Mouse (Mus musculus) right cerebral cortex, postnatal 25 days (tissue): Measurements from ENCODE around the gene Stub1.

Source experiments
- DNase-seq: peaks from one replicate; pipeline ENCODE4 v3.0.0; 2022

Gene Stub1

GRCm38 (mm10) chr17:25835816-25836215 is 2.6 kb upstream of the Stub1 start:
- DNase-seq: no peak

GRCm38 (mm10) chr17:25835301-25835700 is 2.1 kb upstream of the Stub1 start:
- no peak for DNase-seq

DNA sequence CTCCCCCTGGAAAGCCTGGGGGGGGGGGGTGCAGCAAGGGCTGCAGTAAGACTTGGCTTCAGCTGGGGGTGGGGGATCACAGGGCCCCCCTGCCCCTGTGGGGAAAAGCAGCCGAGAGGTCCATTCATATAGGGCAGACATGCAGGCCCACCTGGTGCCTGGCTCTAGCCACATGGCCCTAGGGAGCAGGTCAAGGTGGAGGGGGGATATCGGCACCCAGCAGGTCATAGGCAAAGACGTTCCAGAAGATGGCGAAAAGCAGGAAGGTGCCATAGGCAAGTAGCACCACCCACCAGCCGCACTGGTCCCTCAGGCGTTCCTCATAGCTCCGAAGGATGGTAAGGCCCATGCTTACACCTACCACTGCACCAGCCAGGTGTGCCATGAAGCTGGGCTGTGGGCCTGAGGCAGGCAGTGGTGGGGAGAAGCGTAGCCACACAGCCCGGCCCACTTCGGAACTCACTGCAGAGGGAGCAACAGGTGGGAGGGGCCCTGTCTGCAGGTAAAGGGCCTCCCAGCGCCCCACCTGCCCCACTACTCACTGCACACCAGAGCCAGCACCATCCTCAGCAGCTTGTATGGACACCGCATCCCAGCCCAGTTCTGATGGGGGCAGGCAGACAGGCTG is 1.5 kb upstream of the Stub1 start:
- DNase-seq: no peak

- no peak for DNase-seq
These were observed 874 bp upstream of the Stub1 start for GRCm38 (mm10) chr17:25833961-25834594.

- peak; percentile 98 for DNase-seq
These were observed 541 bp downstream of the Stub1 start for GRCm38 (mm10) chr17:25832436-25833290.

- DNase-seq: no peak
These were observed 1.5 kb downstream of the Stub1 start for GRCm38 (mm10) chr17:25831451-25832281.

DNA sequence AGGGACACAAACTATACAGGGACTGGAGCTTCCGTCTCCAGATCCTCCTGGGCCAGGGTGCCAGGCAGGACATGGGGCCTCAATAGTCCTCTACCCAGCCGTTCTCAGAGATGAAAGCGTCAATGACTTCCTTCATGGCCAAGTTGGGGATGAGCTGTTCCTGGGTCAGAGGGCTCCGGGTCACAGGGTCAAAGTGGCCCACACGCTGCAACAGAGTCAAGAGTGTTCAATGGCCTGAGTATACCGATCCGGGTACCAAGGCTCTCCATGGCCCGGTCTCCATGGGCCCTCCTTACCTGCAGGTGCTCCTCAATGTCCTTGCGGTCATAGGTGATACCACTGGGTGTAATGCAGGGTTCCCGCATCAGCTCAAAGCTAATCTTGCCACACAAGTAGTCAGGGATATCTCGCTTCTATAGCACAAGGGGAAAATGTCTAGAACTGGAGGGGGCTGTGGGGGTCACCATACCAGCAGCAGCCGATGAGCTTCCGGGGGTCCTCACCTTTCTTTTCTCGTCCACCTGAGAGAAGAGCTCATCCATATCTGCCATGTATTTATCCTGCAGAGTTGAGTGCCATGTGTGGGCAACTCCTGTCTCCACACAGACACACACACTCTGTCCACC is 2.3 kb downstream of the Stub1 start:
- no peak for DNase-seq

GRCm38 (mm10) chr17:25830200-25830753 is 2.9 kb downstream of the Stub1 start:
- no peak for DNase-seq

DNA sequence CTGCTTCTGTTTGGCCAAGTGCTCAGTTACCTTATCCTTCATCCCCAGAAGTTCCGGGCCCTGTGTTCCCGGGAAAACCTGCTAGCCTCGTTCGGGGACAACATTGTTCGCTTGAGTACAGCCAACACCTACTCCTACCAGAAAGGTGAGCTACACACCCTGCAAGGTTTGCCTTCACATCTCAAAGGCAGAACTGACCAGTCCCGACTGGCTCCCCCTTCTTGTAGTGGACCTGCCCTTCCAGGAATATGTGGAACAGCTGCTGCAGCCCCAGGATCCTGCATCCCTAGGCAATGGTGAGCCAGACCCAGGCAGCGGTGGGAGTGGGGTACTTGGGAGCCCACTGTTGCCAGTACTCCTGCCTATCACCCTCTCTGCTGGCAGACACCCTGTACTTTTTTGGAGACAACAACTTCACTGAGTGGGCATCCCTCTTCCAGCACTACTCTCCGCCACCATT is 3.6 kb downstream of the Stub1 start:
- DNase-seq: no peak

GRCm38 (mm10) chr17:25828712-25829557 is 4.3 kb downstream of the Stub1 start, which contains the start of gene Jmjd8:
Gene Jmjd8, plus strand, starts transcription at chr17:25828867.
- peak; percentile 86 for DNase-seq

DNA sequence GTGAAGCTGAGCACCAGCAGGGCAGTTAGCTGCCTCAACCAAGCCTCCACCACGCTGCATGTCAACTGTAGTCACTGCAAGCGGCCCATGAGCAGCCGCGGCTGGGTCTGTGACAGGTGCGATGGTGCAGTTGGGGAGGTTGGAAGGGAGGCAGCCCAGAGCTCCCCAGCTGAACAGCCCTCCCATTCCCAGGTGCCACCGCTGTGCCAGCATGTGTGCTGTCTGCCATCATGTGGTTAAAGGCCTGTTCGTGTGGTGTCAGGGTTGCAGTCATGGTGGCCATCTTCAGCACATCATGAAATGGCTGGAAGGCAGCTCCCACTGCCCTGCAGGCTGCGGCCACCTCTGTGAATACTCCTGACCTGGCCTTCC is 5.0 kb downstream of the Stub1 start:
- DNase-seq: no peak

- DNase-seq: no peak
These were observed 5.5 kb downstream of the Stub1 start for GRCm38 (mm10) chr17:25827546-25828222.

DNA sequence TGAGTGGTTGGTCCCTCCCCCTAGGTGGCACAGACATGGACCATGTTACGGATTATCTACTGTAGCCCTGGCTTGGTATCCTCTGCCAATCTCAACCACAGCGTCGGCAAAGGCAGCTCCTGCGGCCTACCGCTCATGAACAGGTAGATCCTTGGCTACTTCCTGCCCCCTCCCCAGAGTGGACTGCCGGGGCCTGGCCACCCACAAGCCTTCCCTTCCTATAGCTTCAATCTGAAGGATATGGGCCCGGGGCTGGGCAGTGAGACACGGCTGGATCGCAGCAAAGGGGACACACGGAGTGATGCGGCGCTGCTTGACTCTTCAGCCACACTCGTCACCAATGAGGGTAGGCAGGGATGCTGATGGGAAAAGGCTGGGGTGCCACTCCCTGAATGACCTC is 6.2 kb downstream of the Stub1 start:
- no peak for DNase-seq

- DNase-seq: no peak
These were observed 7.1 kb downstream of the Stub1 start for GRCm38 (mm10) chr17:25825984-25826570.

DNA sequence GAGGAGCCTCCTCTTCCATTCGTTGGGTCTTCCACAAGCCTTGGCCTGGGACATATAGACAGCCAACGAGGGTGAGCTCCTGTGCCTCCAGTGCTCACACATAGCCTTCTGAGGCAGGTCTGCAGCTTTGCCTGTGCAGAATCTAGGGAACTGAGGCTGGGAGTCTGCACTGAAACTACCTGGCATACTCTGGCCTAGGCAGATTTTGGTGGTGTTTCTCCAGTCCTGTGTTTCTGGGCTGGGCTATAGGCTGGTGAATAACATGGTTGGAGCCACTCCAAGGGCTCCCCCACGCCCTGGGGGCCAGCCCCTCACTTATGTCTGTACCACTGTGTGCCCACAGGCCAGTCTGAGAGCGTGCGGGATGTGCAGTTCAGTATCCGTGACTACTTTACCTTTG is 7.9 kb downstream of the Stub1 start:
- no peak for DNase-seq

DNA sequence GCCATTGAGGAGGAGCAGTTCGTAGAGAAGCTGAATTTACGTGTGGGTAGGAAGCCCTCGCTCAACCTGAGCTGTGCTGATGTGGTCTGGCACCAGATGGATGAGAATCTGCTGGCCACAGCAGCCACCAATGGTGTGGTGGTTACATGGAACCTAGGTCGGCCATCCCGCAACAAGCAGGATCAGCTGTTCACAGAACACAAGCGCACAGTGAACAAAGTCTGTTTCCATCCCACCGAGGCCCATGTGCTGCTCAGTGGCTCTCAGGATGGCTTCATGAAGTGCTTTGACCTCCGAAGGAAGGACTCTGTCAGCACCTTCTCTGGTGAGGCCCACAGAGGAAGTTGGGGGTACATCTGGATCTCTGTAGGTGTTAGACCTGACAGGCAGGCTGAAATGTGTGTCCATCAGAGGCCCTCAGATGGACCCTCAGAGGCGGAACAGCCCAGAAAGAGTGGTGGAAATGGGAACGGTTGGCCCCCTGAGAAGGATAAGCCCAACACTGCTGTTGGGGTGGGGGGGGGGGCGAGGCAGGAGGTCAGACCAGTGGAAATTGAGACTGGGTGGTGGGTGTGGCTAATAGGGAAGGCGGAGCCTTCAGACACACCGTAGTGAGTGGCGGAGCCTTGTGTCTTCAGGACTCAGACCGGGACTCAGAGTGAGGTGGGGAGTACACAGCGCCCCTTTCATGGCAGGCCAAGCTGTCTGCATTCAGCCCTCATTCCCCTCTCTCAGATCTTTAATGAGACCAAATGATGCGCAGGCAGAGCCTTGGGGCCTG is 8.7 kb downstream of the Stub1 start:
- DNase-seq: no peak

DNA sequence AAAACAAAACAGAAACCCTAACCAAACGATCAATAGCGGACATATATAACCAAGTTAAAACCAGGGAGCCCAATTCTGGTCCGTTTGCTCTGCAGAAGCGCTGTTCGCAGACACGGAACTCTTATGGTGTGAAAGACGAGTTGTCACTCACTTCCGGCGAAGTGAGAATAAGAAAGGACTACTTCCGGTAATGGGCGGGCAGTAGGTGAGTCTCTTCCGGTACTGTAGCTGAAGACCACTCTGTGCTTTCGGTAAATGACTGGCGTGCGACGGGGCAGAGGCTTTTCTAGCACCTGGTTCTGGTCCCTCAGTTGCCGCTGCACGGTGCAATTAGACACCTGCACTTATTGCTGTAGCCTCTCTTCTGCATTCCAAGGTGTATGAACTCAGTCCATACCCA is 9.8 kb downstream of the Stub1 start, which contains the start of gene Wdr24:
TSS of gene Wdr24 (plus strand) at position 176 of the 400 bp plus-strand sequence.
- DNase-seq: peak; percentile 72

GRCm38 (mm10) chr17:25818851-25819780 is 14.1 kb downstream of the Stub1 start:
- no peak for DNase-seq
